Mouse (Mus musculus) spleen, postnatal 0 days (tissue): ENCODE data around the gene Lrrc75b. TPM values are rescaled to one million over a fixed set of nuclear protein-coding genes. Genes with fewer than 3 reads are reported as not detected.

Source experiments
- polyA plus RNA-seq: library from polyadenylated mRNA; unstranded; fragments of >200 nt; fragmentation: Nextera tagmentation; extraction: Ambion mirVana; gene quantifications from 2 replicates; pipeline ENCODE4 v1.2.1, GENCODE M21; 2015

The Lrrc75b gene
- 0.46 and 0.49 TPM in 2 replicates for polyA plus RNA-seq

DNA sequence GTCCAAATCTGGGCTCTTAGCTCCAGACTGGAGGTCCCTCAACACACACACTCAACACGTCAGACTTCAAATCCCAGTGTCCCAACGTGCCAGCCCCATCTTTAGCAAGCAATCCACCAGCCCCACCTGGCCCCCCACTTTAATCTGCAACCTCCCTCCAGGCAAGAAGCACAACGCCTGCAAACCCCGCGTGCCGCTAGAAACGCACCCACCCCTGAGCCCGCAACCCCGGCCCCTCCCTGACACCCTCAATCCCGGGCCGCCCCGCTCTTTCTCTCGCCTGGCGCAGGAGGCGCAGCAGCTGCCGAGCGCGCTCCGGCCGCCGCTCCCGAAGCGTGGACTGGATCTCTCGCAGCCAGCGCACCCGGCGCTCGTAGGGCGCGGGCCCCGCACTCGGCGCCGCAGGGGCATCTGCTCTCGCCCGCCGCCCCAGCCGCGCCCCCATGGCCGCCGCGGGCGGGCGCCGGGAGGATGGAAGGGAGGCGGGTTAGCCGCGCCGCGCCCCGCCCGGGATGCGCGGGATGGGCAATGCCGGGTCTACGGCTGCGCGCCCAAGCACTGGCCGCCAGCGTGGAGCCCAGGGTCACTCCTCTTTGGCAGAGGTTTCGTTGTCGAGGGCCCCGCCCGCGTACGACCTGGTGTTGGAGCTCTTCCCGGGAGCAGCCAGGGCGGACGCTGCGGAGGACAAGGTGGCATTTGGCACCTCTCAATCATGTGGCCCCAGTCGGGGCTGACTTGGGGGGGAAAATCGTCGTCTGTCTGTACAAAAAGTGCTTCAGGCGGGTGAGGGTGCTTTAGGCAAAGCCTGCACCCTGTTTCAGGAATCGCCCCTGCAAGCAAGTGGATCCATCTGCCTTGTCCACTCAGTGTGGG is at the start of gene Lrrc75b:
Lrrc75b (minus strand) TSS at position 655 of the 873 bp plus-strand sequence.

DNA sequence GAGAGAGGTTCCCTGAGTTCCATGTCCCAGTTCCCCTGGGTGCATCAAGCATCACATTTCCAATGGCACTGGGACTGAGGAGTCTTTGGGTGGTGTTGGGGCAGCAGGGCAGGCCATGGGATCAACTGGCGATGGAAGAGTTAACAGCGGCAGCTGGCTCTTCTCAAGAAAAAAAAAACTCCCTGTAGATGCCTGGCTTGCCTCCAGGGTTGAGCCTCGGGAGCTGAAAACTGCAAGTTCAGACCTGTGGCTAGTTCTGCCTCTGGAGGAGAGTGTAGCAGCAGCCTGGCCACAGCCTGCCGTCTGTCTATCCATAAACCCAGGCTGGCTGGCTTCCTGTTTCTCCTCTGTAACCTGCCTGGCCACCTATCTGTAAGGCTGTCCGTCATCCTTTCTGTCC is 29.0 kb upstream of the Lrrc75b start, which contains the start of gene Ggt5:
Ggt5 (plus strand) TSS at position 212 of the 400 bp plus-strand sequence.

DNA sequence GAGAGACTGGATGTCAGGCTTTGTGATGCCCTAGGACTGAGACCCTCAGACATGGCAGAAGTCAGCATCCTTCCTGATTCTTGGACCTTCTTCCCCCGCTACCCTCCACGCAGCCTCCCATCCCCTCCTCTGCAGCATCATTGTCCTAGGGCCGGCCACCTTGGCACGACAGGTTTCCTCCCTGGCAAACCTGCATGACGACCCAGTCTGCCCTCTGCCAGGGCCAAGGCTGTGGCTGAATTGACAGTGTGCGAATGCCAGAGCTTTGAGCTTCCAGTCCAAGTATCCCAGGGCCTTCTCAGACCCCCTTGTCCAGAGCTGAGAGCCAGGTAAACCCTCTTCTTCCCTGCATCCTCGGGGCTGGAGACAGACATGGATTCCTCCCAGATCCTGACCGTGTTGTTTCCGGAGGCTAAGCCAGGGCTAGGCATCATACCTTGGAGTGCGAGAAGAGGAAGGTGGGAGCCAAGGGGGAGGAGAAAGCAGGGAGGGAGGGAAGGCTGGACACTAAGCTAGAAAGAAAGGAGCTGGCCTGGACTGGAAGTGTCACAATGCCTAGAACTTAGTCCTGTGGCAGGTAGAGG is 1.0 kb upstream of the Lrrc75b start, which contains the start of gene Ggt1:
Ggt1 (plus strand) TSS at position 534 of the 584 bp plus-strand sequence.

DNA sequence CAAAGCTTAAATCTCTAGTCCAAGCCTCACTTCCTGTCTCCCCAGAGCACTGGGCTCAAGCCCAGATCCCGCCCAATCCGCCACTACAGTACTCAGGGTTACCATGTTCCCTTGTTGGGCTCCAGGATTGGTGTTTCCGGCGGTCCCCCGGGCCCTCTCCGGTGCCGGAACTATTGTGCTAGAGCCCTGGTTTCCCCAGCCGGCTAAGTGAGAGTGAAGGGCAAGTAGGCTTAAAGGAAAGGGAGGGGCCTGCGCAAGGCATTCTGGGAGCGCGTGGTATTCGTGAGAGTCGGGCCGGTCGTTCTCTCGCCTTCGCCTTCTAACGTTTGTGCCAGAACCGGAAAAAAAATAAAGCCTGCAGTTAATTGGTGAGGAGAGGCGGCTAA is 42.4 kb downstream of the Lrrc75b start, which contains the start of gene Gucd1:
Gucd1 (minus strand) TSS at position 215 of the 386 bp plus-strand sequence.

DNA sequence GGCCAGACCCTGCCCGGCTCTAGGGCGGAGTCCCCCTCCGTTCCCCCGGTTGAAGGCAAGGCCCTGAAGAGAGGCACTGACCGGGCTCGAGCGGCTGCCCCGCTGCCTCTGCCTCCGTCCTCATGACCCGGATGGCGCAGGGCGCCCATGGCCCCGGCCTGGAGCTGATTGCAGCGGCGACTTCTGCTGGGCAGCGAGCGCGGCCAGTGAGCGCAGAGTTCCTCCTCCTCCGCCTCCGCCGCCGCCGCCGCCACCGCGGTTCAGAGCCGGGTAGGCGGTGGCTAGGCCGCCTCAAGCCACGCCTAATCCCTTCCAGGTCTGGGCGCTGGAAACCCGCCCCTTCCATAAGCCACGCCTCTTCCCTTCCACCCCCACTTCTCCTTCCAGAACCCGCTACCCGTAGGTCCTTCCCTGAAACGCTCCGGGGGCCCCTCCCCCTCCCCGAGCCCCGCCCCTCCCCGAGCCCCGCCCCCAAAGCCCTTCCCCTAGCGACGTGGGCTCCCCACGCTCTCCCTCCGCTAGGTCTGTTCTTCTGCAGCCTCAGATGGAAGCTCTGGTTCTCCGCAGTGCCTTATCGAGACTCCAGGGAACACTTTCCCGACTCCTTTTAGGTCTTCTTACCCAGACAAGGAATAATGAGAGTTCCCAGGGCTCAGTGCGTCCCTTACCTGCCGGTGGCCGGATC is 42.9 kb downstream of the Lrrc75b start, which contains the start of gene Snrpd3:
Snrpd3 (plus strand) TSS at position 479 of the 685 bp plus-strand sequence.

Other genes with a start within 250 kb of the Lrrc75b start
- 0.89 and 1.2 TPM in 2 replicates for gene Adora2a, start 243.5 kb downstream of the Lrrc75b start, polyA plus RNA-seq
- 0.18 and 0.36 TPM in 2 replicates for gene Upb1, start 159.2 kb downstream of the Lrrc75b start, polyA plus RNA-seq
- gene Snrpd3, start 42.8 kb downstream of the Lrrc75b start, polyA plus RNA-seq = 113 and 129 TPM in 2 replicates
- 47.0 and 51.2 TPM in 2 replicates for gene Gucd1, start 42.4 kb downstream of the Lrrc75b start, polyA plus RNA-seq
- 0.85 and 1.6 TPM in 2 replicates for gene Ggt1, start 1.3 kb upstream of the Lrrc75b start, polyA plus RNA-seq
- 5.1 and 8.3 TPM in 2 replicates for gene Ggt5, start 29.0 kb upstream of the Lrrc75b start, polyA plus RNA-seq
- gene Susd2, start 83.7 kb upstream of the Lrrc75b start, polyA plus RNA-seq = 3.8 and 3.9 TPM in 2 replicates
- gene Cabin1, start 204.0 kb upstream of the Lrrc75b start, polyA plus RNA-seq = 26.2 and 30.1 TPM in 2 replicates
- gene Ddt, start 213.1 kb upstream of the Lrrc75b start, polyA plus RNA-seq = 18.3 and 25.7 TPM in 2 replicates
- not detected in 2 replicates for gene Gm20441, start 220.6 kb upstream of the Lrrc75b start, polyA plus RNA-seq
- 2.4 and 3.0 TPM in 2 replicates for gene Gstt3, start 221.1 kb upstream of the Lrrc75b start, polyA plus RNA-seq
- 6.4 and 7.5 TPM in 2 replicates for gene Gstt1, start 238.3 kb upstream of the Lrrc75b start, polyA plus RNA-seq